Mouse (Mus musculus) embryonic fibroblast, embryonic 13.5 days (primary cell): ENCODE measurements around the gene Smyd3.

Source experiments
- CTCF ChIP-seq: IDR thresholded peaks from 2 replicates; pipeline ENCODE4 v1.5.1; 2011; ENCODE audit warnings: mild to moderate bottlenecking, control low read depth, low read length, moderate library complexity, borderline replicate concordance; ENCODE audit not compliant: insufficient read depth
- POLR2A ChIP-seq: IDR thresholded peaks from 2 replicates; pipeline ENCODE4 v1.6.1; 2011; ENCODE audit warnings: low read depth, mild to moderate bottlenecking, control low read depth, low read length, moderate library complexity

- no peak for TF ChIP-seq POLR2A
- TF ChIP-seq CTCF = no peak
These were observed 604.7 kb downstream of the Smyd3 start for GRCm38 (mm10) chr1:178912936-178913716.
